Mouse (Mus musculus) monocyte, adult 2 months (primary cell): ENCODE results near the gene Gm4846.
"Not testable (repeated sequence)": the region's sequence is repeated elsewhere in the genome, so short reads cannot be mapped to it uniquely, and the experiment has no call there.

Experiments used
- DNase-seq, 2 experiments: peaks; one replicate each; pipeline ENCODE4 v3.0.0; 2022; ENCODE audit warnings: low spot score in 2 of 2, low read depth in 1 of 2

Gm4846 gene

GRCm38 (mm10) chr1:166497488-166497887 is at the start of gene Gm4846:
TSS of gene Gm4846 (minus strand) at chr1:166497588.
- not testable (repeated sequence) for DNase-seq

GRCm38 (mm10) chr1:166531521-166531920 is 34.1 kb upstream of the Gm4846 start:
- DNase-seq: not testable (repeated sequence)

GRCm38 (mm10) chr1:166524709-166525108 is 27.3 kb upstream of the Gm4846 start:
- DNase-seq: not testable (repeated sequence)

- not testable (repeated sequence) for DNase-seq
Measured at GRCm38 (mm10) chr1:166519626-166520025, 22.2 kb upstream of the Gm4846 start.

GRCm38 (mm10) chr1:166516556-166516955 is 19.2 kb upstream of the Gm4846 start:
- no peak for DNase-seq

- DNase-seq: not testable (repeated sequence)
Measured at GRCm38 (mm10) chr1:166504206-166504605, 6.8 kb upstream of the Gm4846 start.

GRCm38 (mm10) chr1:166479503-166479902 is 17.9 kb downstream of the Gm4846 start:
- no peak for DNase-seq

- DNase-seq: no peak
Measured at GRCm38 (mm10) chr1:166467172-166467571, 30.2 kb downstream of the Gm4846 start.

- DNase-seq: no peak
Measured at GRCm38 (mm10) chr1:166462544-166462943, 34.8 kb downstream of the Gm4846 start.

- no peak for DNase-seq
Measured at GRCm38 (mm10) chr1:166441992-166442391, 55.4 kb downstream of the Gm4846 start.

- DNase-seq: no peak
Measured at GRCm38 (mm10) chr1:166439426-166439825, 58.0 kb downstream of the Gm4846 start.
